Mouse (Mus musculus) lung, adult 2 months (tissue): ENCODE results near the gene Olfr1411.

Source experiments
- CTCF ChIP-seq: fragments of 200-500 bp; IDR thresholded peaks from 2 replicates; pipeline ENCODE4 v1.5.1; 2011; ENCODE audit warnings: mild to moderate bottlenecking, low read length, control low read depth; ENCODE audit not compliant: insufficient read depth
- POLR2A ChIP-seq: fragments of 200-500 bp; IDR thresholded peaks from 2 replicates; pipeline ENCODE4 v1.6.1; 2011; ENCODE audit warnings: low read depth, mild to moderate bottlenecking, control low read depth, low read length, borderline replicate concordance; ENCODE audit errors: extremely low read depth

GRCm38 (mm10) chr1:92638736-92639135 is 44.5 kb downstream of the Olfr1411 start:
- TF ChIP-seq CTCF: no peak
- no peak for TF ChIP-seq POLR2A
